Mouse (Mus musculus) forebrain, postnatal 0 days (tissue): ENCODE results near the gene Cdk5rap2. TPM values are rescaled to one million over a fixed set of nuclear protein-coding genes. Genes with fewer than 3 reads are reported as not detected.

ENCODE experiments used
- ATAC-seq: fragments of 200-750 bp; cut with Nextera tagmentation; 2 replicates; pipeline ENCODE4 v1.8.0; 2017; ENCODE audit warnings: mild to moderate bottlenecking, moderate library complexity
- DNase-seq: peaks from one replicate; pipeline ENCODE4 v3.0.0-alpha.2; 2015
- H3K27ac ChIP-seq: fragments of 300-500 bp; sonication (generic); 2 replicates; pipeline ENCODE4 v1.5.1; 2014; ENCODE audit warnings: low read depth, mild to moderate bottlenecking, antibody characterized with exemption, low read length, moderate library complexity, mixed read lengths
- H3K27me3 ChIP-seq: fragments of 300-500 bp; sonication (generic); 2 replicates; pipeline ENCODE4 v1.6.1; 2014; ENCODE audit warnings: mild to moderate bottlenecking, low read length, mixed read lengths; ENCODE audit not compliant: insufficient read depth
- H3K36me3 ChIP-seq: fragments of 300-500 bp; sonication (generic); 2 replicates; pipeline ENCODE4 v1.6.1; 2014; ENCODE audit warnings: mild to moderate bottlenecking, moderate library complexity; ENCODE audit not compliant: insufficient read depth
- H3K4me1 ChIP-seq: fragments of 300-500 bp; sonication (generic); 2 replicates; pipeline ENCODE4 v1.6.1; 2014; ENCODE audit warnings: antibody characterized with exemption; ENCODE audit not compliant: insufficient read depth
- H3K4me2 ChIP-seq: fragments of 300-500 bp; sonication (generic); 2 replicates; pipeline ENCODE4 v1.6.1; 2014; ENCODE audit warnings: low read depth, mild to moderate bottlenecking, moderate library complexity
- H3K4me3 ChIP-seq: fragments of 300-500 bp; sonication (generic); 2 replicates; pipeline ENCODE4 v1.5.1; 2014; ENCODE audit warnings: low read depth, low read length, mixed read lengths
- H3K9ac ChIP-seq: fragments of 300-500 bp; sonication (generic); 2 replicates; pipeline ENCODE4 v1.6.1; 2014; ENCODE audit warnings: mild to moderate bottlenecking
- H3K9me3 ChIP-seq: fragments of 300-500 bp; sonication (generic); 2 replicates; pipeline ENCODE4 v1.6.1; 2016; ENCODE audit warnings: low read length
- CTCF ChIP-seq: sonication (generic); IDR thresholded peaks from 2 replicates; pipeline ENCODE4 v1.5.1; 2016; ENCODE audit warnings: antibody characterized with exemption, control low read depth, low read depth
- WGBS: fragments of 180-500 bp; shearing (Covaris S2); extraction: QIAGEN DNeasy Blood & Tissue Kit; methylation state at CpG from one replicate; pipeline ENCODE4 v1.1.7; 2014; 5-methylcytosine and 5-hydroxymethylcytosine counted together
- polyA plus RNA-seq: library from polyadenylated mRNA; unstranded; fragments of >200 nt; fragmentation: Nextera tagmentation; extraction: Ambion mirVana; gene quantifications from 2 replicates; pipeline ENCODE4 v1.2.1, GENCODE M21; 2015
- total RNA-seq: library from RNA; depleted of rRNA; stranded (reverse); fragments of >200 nt; gene quantifications from 2 replicates; pipeline ENCODE4 v1.2.3, GENCODE M21; 2014; rRNA removed

The Cdk5rap2 gene
- total RNA-seq (9.5 and 16.7 TPM in 2 replicates), polyA plus RNA-seq (5.6 and 6.1 TPM in 2 replicates)

DNA sequence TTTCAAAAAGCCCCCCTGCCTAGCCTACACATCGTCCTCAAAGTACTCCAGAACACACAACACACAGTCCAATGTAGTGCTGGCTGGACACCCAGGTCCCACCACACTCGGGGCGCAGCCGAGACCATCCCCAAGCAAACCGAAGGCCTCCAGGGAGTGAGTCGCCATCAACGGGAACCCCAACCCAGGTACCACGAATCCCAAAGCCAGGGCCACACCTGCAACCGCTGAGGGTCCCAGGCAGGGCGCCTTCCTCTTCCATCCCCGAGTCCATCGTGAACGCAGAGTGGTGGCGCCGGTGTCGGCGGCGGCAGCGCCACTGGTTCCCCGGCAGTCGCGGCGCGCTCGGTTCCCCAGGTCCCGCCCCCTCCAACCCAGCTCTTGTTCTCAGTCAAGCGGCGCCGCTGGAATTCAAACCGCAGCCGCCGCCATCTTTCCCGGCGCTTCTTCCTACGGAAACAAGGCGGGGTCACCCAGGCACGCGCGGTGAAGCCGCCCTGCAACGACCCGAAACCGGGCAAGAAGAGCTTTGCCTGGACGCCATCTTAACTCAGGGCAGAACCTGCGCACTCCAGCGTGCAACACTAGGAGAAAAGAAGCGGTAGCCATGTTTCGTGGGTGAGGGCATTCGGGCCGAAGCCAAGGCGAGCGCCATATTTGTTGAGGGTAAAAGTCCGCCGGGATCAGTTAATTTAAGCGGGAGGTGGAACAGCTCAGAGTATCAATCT is at the start of gene Cdk5rap2:
Gene Cdk5rap2 (minus strand): TSS at position 450 of the 728 bp plus-strand sequence.
- H3K4me2 ChIP-seq: peak within 1 kb of the TSS; percentile 74
- peak; percentile 99 for ATAC-seq
- TF ChIP-seq CTCF: no peak
- H3K4me3 ChIP-seq: peak within 1 kb of the TSS; percentile 89
- H3K36me3 ChIP-seq: no peaks in the 10 kb centered on the region
- H3K27me3 ChIP-seq: no peaks in the 10 kb centered on the region
- peak within 1 kb of the TSS; percentile 58 for H3K27ac ChIP-seq
- WGBS: under 1% methylated on average over 55 of the region's 55 CpGs
- DNase-seq: peak; percentile 98
- peaks cover 8% of the 10 kb centered on the region; the same call in 1 of the 2 replicates for H3K4me1 ChIP-seq
- no peaks in the 10 kb centered on the region for H3K9me3 ChIP-seq
- H3K9ac ChIP-seq: peak within 1 kb of the TSS; percentile 76

DNA sequence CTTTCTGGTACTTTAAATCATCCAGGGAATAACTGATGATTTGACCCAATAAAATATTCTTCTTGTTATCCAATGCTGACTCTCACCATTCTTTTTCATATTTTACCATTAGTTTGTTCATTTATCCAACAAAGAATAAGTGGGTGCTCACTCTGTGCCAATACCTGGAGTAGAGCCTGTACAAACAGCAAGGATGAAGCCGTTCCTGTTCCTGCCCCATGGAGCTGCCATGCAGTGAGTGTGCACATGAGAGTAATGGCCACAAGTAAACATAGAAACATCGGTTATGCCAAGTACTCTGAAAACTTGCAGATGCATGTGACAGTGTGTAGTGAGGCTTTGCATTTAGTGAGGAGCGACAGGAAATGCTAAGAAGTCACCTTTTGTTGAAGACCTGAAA is 41.9 kb upstream of the Cdk5rap2 start:
- whole genome bisulfite sequencing: 86% methylated on average over 3 of the region's 3 CpGs
- Histone ChIP-seq H3K4me1 (no peaks in the 10 kb centered on the region), H3K36me3 (peaks cover 9% of the 10 kb centered on the region; the same call in 1 of the 2 replicates), H3K9me3 (no peaks in the 10 kb centered on the region), H3K4me3 (no peak overlapping the region), H3K4me2 (no peak overlapping the region), H3K9ac (no peak overlapping the region), H3K27me3 (no peaks in the 10 kb centered on the region), H3K27ac (no peak overlapping the region)
- no peak for TF ChIP-seq CTCF
- ATAC-seq (no peak), DNase-seq (no peak)

DNA sequence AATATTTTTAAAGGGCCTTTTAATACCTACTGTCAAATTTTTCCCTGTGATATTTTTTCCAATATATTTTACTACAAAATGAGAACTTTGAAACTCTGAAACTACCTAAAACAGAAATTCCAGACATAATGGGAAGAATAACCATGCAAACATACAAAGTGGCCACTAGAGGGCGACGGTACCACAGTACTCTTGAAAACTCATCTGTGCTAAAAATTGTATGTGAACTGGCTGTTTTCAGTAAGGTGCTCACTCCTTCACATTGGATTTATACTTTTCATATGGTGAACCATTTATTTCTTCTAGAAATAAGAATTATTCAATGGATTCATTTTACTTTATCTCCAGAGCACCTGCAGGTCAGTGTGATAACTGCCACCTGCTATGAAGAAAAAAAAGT is 41.5 kb upstream of the Cdk5rap2 start:
- H3K9ac ChIP-seq: no peak overlapping the region
- peak; percentile 92 for TF ChIP-seq CTCF
- H3K4me2 ChIP-seq: no peak overlapping the region
- no peak; the same call in 1 of the 2 replicates for ATAC-seq
- DNase-seq: peak; percentile 81
- no peaks in the 10 kb centered on the region for H3K9me3 ChIP-seq
- H3K27me3 ChIP-seq: no peaks in the 10 kb centered on the region
- H3K36me3 ChIP-seq: peaks cover 9% of the 10 kb centered on the region; the same call in 1 of the 2 replicates
- no peak overlapping the region for H3K4me3 ChIP-seq
- no peaks in the 10 kb centered on the region for H3K4me1 ChIP-seq
- H3K27ac ChIP-seq: no peak overlapping the region
- 0% methylated on average over 2 of the region's 2 CpGs for WGBS

DNA sequence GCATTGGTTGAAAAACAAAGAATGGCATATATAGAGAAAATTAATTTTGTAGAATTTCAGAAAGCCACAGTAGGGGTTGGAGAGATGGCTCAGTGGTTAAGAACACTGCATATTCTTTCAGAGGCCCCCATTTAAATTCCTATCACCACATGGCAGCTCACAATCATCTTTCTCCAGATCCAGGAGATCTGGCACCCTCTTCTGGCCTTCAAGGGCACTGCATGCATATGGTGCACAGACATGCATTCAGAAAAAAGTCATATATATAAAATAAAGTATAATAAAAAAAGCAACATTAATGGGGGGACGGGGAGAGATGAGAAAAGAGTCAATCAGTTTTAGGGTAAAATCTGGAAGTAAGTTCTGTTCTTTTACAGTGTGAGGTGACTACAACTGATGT is 39.4 kb upstream of the Cdk5rap2 start:
- Histone ChIP-seq H3K4me3 (no peak overlapping the region), H3K9me3 (no peaks in the 10 kb centered on the region), H3K4me2 (no peak overlapping the region), H3K27ac (no peak overlapping the region), H3K27me3 (no peaks in the 10 kb centered on the region), H3K36me3 (peaks cover 1% of the 10 kb centered on the region), H3K9ac (no peak overlapping the region), H3K4me1 (no peaks in the 10 kb centered on the region)
- no peak for DNase-seq
- 98% methylated on average over 1 of the region's 1 CpGs for WGBS
- TF ChIP-seq CTCF: peak; percentile 32; the same call in 1 of the 2 replicates
- no peak for ATAC-seq

DNA sequence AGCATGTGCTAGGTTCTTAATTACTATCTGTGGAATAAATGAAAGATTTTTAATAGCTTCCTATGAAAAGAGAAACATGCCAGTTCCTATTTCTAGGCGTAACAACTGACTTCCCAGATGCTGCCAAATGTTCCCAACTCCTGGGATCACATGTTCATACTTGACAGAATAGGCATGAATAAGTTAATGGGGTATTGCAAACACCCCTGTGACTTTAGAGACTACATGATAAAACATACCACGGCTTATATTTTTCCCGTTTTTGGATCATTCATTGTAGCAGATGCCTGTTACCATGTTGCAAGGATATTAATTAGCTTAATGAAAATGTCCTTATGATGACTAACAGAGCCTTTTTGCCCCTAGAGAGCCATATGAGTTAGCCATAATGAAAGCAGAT is 36.5 kb upstream of the Cdk5rap2 start:
- no peak overlapping the region for H3K4me3 ChIP-seq
- no peak overlapping the region for H3K4me2 ChIP-seq
- no peaks in the 10 kb centered on the region for H3K9me3 ChIP-seq
- no peak overlapping the region for H3K27ac ChIP-seq
- TF ChIP-seq CTCF: no peak
- no peaks in the 10 kb centered on the region for H3K4me1 ChIP-seq
- 70% methylated on average over 3 of the region's 3 CpGs for WGBS
- no peak for DNase-seq
- H3K36me3 ChIP-seq: no peaks in the 10 kb centered on the region; the same call in 1 of the 2 replicates
- H3K27me3 ChIP-seq: no peaks in the 10 kb centered on the region
- no peak overlapping the region for H3K9ac ChIP-seq
- ATAC-seq: no peak

DNA sequence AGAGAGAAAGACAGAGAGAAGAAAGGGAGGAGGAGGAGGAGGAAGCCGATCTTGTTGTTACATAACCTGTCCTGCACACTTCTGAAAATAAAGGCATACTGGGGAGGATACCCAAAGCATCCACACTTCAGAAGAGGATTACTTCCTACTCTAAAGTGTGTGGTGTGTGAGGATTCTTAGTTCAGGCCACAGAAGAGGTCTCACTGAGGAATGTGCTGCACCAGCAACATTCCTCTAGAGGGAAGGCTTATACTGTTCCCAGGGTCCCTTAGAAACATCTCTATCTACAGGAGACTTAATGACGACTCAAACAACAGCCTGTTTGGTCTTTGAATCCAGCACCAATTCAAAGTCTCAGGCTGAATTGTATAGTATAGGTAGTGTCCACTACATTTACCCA is 10.0 kb upstream of the Cdk5rap2 start:
- H3K4me3 ChIP-seq: no peak overlapping the region
- DNase-seq (no peak), ATAC-seq (no peak)
- H3K4me2 ChIP-seq: no peak overlapping the region
- H3K27me3 ChIP-seq: no peaks in the 10 kb centered on the region
- no peaks in the 10 kb centered on the region for H3K9me3 ChIP-seq
- H3K4me1 ChIP-seq: no peaks in the 10 kb centered on the region
- 48% methylated on average over 2 of the region's 2 CpGs for WGBS
- no peak overlapping the region for H3K9ac ChIP-seq
- no peak overlapping the region for H3K27ac ChIP-seq
- H3K36me3 ChIP-seq: no peaks in the 10 kb centered on the region
- no peak for TF ChIP-seq CTCF

DNA sequence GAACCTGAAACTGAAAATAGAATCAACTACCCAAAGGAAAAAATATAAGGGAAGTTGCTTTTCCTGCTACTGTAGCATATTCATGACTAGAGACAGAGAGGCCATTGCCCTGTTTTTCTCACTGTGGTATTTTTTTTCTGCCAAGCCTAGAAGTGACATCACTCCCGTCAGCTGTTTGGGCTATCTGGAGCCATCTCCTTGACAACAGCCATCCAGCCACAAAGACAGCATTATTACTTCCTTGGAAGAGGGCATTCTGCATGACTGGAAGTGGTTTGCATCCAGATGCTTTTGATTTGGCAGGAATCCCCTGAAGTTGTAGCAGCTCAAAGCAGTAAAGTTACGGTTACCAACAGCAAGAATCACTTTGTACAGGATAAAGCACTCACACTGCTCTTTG is 1.9 kb upstream of the Cdk5rap2 start:
- Histone ChIP-seq H3K9me3 (no peaks in the 10 kb centered on the region), H3K4me2 (no peak overlapping the region), H3K4me1 (peaks cover 8% of the 10 kb centered on the region; the same call in 1 of the 2 replicates), H3K4me3 (no peak overlapping the region), H3K27me3 (no peaks in the 10 kb centered on the region), H3K36me3 (no peaks in the 10 kb centered on the region), H3K27ac (peak overlapping the region; percentile 35; the same call in 1 of the 2 replicates), H3K9ac (no peak overlapping the region)
- DNase-seq: peak; percentile 60
- WGBS: 19% methylated on average over 2 of the region's 2 CpGs
- TF ChIP-seq CTCF: no peak
- peak; percentile 17 for ATAC-seq
